Mouse (Mus musculus) stomach, embryonic 14.5 days (tissue): ENCODE data around the gene Gm20920. TPM values are rescaled to one million over a fixed set of nuclear protein-coding genes. Genes with fewer than 3 reads are reported as not detected.
"Not testable (repeated sequence)": the region's sequence is repeated elsewhere in the genome, so short reads cannot be mapped to it uniquely, and the experiment has no call there.

Experiments used
- ATAC-seq: fragments of 200-750 bp; cut with Nextera tagmentation; 2 replicates; pipeline ENCODE4 v1.8.0; 2017; ENCODE audit warnings: low read depth, moderate TSS enrichment; ENCODE audit not compliant: insufficient number of reproducible peaks, insufficient read depth, low FRiP score
- H3K27ac ChIP-seq: fragments of 300-500 bp; sonication (generic); 2 replicates; pipeline ENCODE4 v1.5.1; 2014; ENCODE audit warnings: mild to moderate bottlenecking, low read length, moderate library complexity, mixed read lengths
- H3K27me3 ChIP-seq: fragments of 300-500 bp; sonication (generic); 2 replicates; pipeline ENCODE4 v1.6.1; 2014; ENCODE audit warnings: low read length, control low read depth, mixed read lengths; ENCODE audit not compliant: control insufficient read depth, insufficient read depth
- H3K36me3 ChIP-seq: fragments of 300-500 bp; sonication (generic); 2 replicates; pipeline ENCODE4 v1.6.1; 2014; ENCODE audit warnings: mild to moderate bottlenecking, control low read depth, low read length, moderate library complexity, mixed read lengths; ENCODE audit not compliant: control insufficient read depth, insufficient read depth
- H3K4me1 ChIP-seq: fragments of 300-500 bp; sonication (generic); 2 replicates; pipeline ENCODE4 v1.6.1; 2014; ENCODE audit warnings: low read length, control low read depth, mixed read lengths; ENCODE audit not compliant: control insufficient read depth, insufficient read depth
- H3K4me2 ChIP-seq: fragments of 300-500 bp; sonication (generic); replicated peaks from 2 replicates; pipeline ENCODE4 v1.6.1; 2014; ENCODE audit warnings: low read depth, low read length, control low read depth
- H3K4me3 ChIP-seq: fragments of 300-500 bp; sonication (generic); 2 replicates; pipeline ENCODE4 v1.5.1; 2014; ENCODE audit warnings: low read depth, low read length, control low read depth
- H3K9ac ChIP-seq: fragments of 300-500 bp; sonication (generic); replicated peaks from 2 replicates; pipeline ENCODE4 v1.6.1; 2014; ENCODE audit warnings: low read depth, mild to moderate bottlenecking, control low read depth, low read length, moderate library complexity, mixed read lengths
- H3K9me3 ChIP-seq: fragments of 300-500 bp; sonication (generic); 2 replicates; pipeline ENCODE4 v1.6.1; 2016; ENCODE audit warnings: low read depth, low read length, control low read depth; ENCODE audit not compliant: control insufficient read depth
- WGBS: fragments of 180-500 bp; shearing (Covaris S2); extraction: QIAGEN DNeasy Blood & Tissue Kit; methylation state at CpG from one replicate; pipeline ENCODE4 v1.1.7; 2014; 5-methylcytosine and 5-hydroxymethylcytosine counted together
- polyA plus RNA-seq: library from polyadenylated mRNA; unstranded; fragments of >200 nt; fragmentation: Nextera tagmentation; extraction: Ambion mirVana; gene quantifications from 2 replicates; pipeline ENCODE4 v1.2.1, GENCODE M21; 2014

Gm20920 gene
- not detected in 2 replicates for polyA plus RNA-seq

GRCm38 (mm10) chrY:51851820-51852219 lies at the start of gene Gm20920:
TSS of gene Gm20920 (plus strand) at chrY:51852120.
- not testable (repeated sequence) for H3K27me3 ChIP-seq, H3K4me2 ChIP-seq, H3K27ac ChIP-seq, H3K36me3 ChIP-seq, H3K9ac ChIP-seq, ATAC-seq, H3K4me3 ChIP-seq, H3K4me1 ChIP-seq, H3K9me3 ChIP-seq
- no CpG with 5 or more reads among the region's 6 CpGs for WGBS
